Mouse (Mus musculus) ES-Bruce4 (cell line): ENCODE measurements at regions not wholly inside any gene's neighbourhood (a gene's known extent, or its start where the extent isn't known, plus 50 kb on each side); places are given as distances from the start of the nearest gene placed in this dataset.

Experiments
- CTCF ChIP-seq: IDR thresholded peaks from one replicate; pipeline ENCODE4 v1.8.1; 2011; ENCODE audit warnings: low read depth, low read length
- POLR2A ChIP-seq: IDR thresholded peaks from one replicate; pipeline ENCODE4 v1.8.1; 2011; ENCODE audit warnings: low read length; ENCODE audit not compliant: insufficient read depth

DNA sequence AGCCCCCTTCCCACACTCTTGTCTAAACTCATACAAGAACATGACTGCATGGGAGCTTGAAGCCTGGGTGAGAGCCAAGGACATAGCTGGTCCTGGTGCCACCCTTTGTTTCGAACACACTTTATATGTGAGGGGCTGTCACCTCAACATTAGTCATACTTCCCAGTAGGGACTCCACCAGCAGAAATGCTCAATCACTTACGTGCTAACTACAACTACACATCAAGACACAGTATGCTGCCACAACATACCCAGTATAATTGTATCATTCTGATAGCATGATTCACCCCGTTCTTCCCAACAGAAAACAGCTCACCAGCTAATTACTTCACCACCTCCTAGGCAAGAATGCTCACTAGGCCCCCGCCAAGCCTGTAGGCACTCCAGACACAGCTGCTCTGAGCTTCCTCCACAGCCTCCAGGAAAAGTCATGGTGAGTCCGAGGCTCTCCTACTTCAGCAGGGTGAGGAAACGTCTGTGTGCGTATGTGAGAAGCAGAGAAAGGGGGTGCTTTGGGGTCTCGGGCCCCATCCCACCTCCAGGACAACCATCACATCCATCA lies 70.6 kb upstream of the Bace2 start:
- no peak for TF ChIP-seq CTCF
- TF ChIP-seq POLR2A = no peak
